Comparison of ENCODE assay signal across 12 mouse cellular contexts in genomic region chr19:44740300-44740699, GRCm38 (mm10). TPM values are rescaled to one million over a fixed set of nuclear protein-coding genes. Genes with fewer than 3 reads are reported as not detected.
DNase-seq lines count a peak whose midpoint lies in the region; ATAC-seq lines count a peak whose summit lies in the region.
"Had no signal": no experiment of that assay in that cellular context is flagged by ENCODE, and none has a peak within 500 bp of the region (broad histone marks: within the 10 kb centered on the region; RNA-seq: fewer than 3 reads in every experiment).

No protein-coding gene starts in this region.

- WGBS in forebrain, embryonic 11.5 days: 3% methylated on average over 16 of the region's 16 CpGs
- WGBS in forebrain, embryonic 16.5 days: 1% methylated on average over 16 of the region's 16 CpGs
- 2% methylated on average over 16 of the region's 16 CpGs for WGBS in midbrain, embryonic 14.5 days
- under 1% methylated on average over 16 of the region's 16 CpGs for WGBS in midbrain, embryonic 15.5 days

- H3K27me3 ChIP-seq in forebrain, embryonic 11.5 days (ENCODE audit: control insufficient read depth, insufficient read depth, low read length): peaks cover 86% of the 10 kb centered on the region
- H3K27me3 ChIP-seq in forebrain, embryonic 16.5 days (replicated peaks; ENCODE audit: control insufficient read depth, insufficient read depth, low read length): peaks cover 90% of the 10 kb centered on the region
- H3K27me3 ChIP-seq in midbrain, embryonic 14.5 days (ENCODE audit: control insufficient read depth, insufficient read depth, low read length): peaks cover 100% of the 10 kb centered on the region
- H3K27me3 ChIP-seq in midbrain, embryonic 15.5 days (replicated peaks): peaks cover 93% of the 10 kb centered on the region

- no peak overlapping the region for H3K9ac ChIP-seq in forebrain, embryonic 11.5 days (ENCODE audit: low read length)
- no peak overlapping the region for H3K9ac ChIP-seq in forebrain, embryonic 16.5 days (replicated peaks; ENCODE audit: low read depth, low read length)
- no peak overlapping the region for H3K9ac ChIP-seq in midbrain, embryonic 14.5 days (replicated peaks; ENCODE audit: low read length)
- no peak overlapping the region for H3K9ac ChIP-seq in midbrain, embryonic 15.5 days
- H3K9ac ChIP-seq: embryonic facial prominence, embryonic 12.5 days had no signal

- H3K4me3 ChIP-seq in forebrain, embryonic 11.5 days (ENCODE audit: low read depth, low read length): no peak overlapping the region
- no peak overlapping the region for H3K4me3 ChIP-seq in forebrain, embryonic 16.5 days (replicated peaks; ENCODE audit: low read length)
- H3K4me3 ChIP-seq in midbrain, embryonic 14.5 days (replicated peaks; ENCODE audit: low read depth, low read length): no peak overlapping the region
- H3K4me3 ChIP-seq in midbrain, embryonic 15.5 days: no peak overlapping the region

- no peak overlapping the region for H3K27ac ChIP-seq in forebrain, embryonic 11.5 days (ENCODE audit: low read depth, low read length)
- no peak overlapping the region for H3K27ac ChIP-seq in forebrain, embryonic 16.5 days (ENCODE audit: low read length)
- no peak overlapping the region for H3K27ac ChIP-seq in midbrain, embryonic 14.5 days (replicated peaks; ENCODE audit: low read depth, low read length)
- no peak overlapping the region for H3K27ac ChIP-seq in midbrain, embryonic 15.5 days
- H3K27ac ChIP-seq: embryonic facial prominence, embryonic 12.5 days had no signal

- no peak for ATAC-seq in forebrain, embryonic 11.5 days (replicated peaks; ENCODE audit: low FRiP score)
- no peak for ATAC-seq in forebrain, embryonic 16.5 days
- ATAC-seq in midbrain, embryonic 14.5 days (ENCODE audit: low FRiP score, low TSS enrichment): no peak
- no peak for ATAC-seq in midbrain, embryonic 15.5 days (replicated peaks)
- ATAC-seq in CD4-positive, CD25-positive, alpha-beta regulatory T cell, adult 4 months: no peak
- ATAC-seq in megakaryocyte-erythroid progenitor cell, adult 5-6 weeks (replicated peaks; ENCODE audit: low FRiP score, low TSS enrichment, poor library complexity, severe bottlenecking): no peak

- H3K4me2 ChIP-seq in forebrain, embryonic 11.5 days (ENCODE audit: low read depth, low read length, severe bottlenecking): no peak overlapping the region
- H3K4me2 ChIP-seq in forebrain, embryonic 16.5 days (ENCODE audit: low read length): no peak overlapping the region
- H3K4me2 ChIP-seq in midbrain, embryonic 14.5 days (ENCODE audit: low read length): no peak overlapping the region
- H3K4me2 ChIP-seq in midbrain, embryonic 15.5 days: no peak overlapping the region

- DNase-seq in forebrain, embryonic 11.5 days (ENCODE audit: low spot score): peak; percentile 65
- DNase-seq in midbrain, embryonic 14.5 days: peak; percentile 38
- DNase-seq in kidney, postnatal 25 days: peak; percentile 83 to 88
- DNase-seq in layer of hippocampus, postnatal 36 days: no peak

- H3K4me1 ChIP-seq in forebrain, embryonic 11.5 days (replicated peaks; ENCODE audit: control insufficient read depth, insufficient read depth, low read length): peaks cover 7% of the 10 kb centered on the region; the same call in 1 of the 2 replicates
- peaks cover 12% of the 10 kb centered on the region for H3K4me1 ChIP-seq in forebrain, embryonic 16.5 days (replicated peaks; ENCODE audit: control insufficient read depth, insufficient read depth, low read length)
- no peaks in the 10 kb centered on the region for H3K4me1 ChIP-seq in midbrain, embryonic 14.5 days (ENCODE audit: control insufficient read depth, insufficient read depth, low read length)
- peaks cover 12% of the 10 kb centered on the region for H3K4me1 ChIP-seq in midbrain, embryonic 15.5 days

- H3K36me3 ChIP-seq in forebrain, embryonic 11.5 days (ENCODE audit: control insufficient read depth, insufficient read depth, low read length): no peaks in the 10 kb centered on the region
- H3K36me3 ChIP-seq in forebrain, embryonic 16.5 days (ENCODE audit: control insufficient read depth, insufficient read depth): no peaks in the 10 kb centered on the region
- H3K36me3 ChIP-seq in midbrain, embryonic 14.5 days (ENCODE audit: control insufficient read depth, insufficient read depth, low read length): no peaks in the 10 kb centered on the region
- no peaks in the 10 kb centered on the region for H3K36me3 ChIP-seq in midbrain, embryonic 15.5 days (replicated peaks)
- H3K36me3 ChIP-seq: embryonic facial prominence, embryonic 12.5 days had no signal

- no peaks in the 10 kb centered on the region for H3K9me3 ChIP-seq in forebrain, embryonic 11.5 days (ENCODE audit: control insufficient read depth, low read length)
- H3K9me3 ChIP-seq in forebrain, embryonic 16.5 days (ENCODE audit: control insufficient read depth, low read length): no peaks in the 10 kb centered on the region
- H3K9me3 ChIP-seq in midbrain, embryonic 14.5 days (ENCODE audit: control insufficient read depth, low read length): no peaks in the 10 kb centered on the region
- no peaks in the 10 kb centered on the region for H3K9me3 ChIP-seq in midbrain, embryonic 15.5 days
- H3K9me3 ChIP-seq: embryonic facial prominence, embryonic 12.5 days had no signal

RNA-seq across cellular contexts. Expression of gene Pax2, which starts 15.5 kb away (rescaled TPM):
- polyA plus RNA-seq in forebrain, embryonic 11.5 days (2014; fragmentation: Nextera tagmentation; extraction: Ambion mirVana): 0.20 and 0.39 TPM in 2 replicates
- polyA plus RNA-seq in forebrain, embryonic 16.5 days (2015; fragmentation: Nextera tagmentation; extraction: Ambion mirVana): 0.07 TPM in 1 of 2 replicates, not detected in the other
- polyA plus RNA-seq in midbrain, embryonic 14.5 days (2014; fragmentation: Nextera tagmentation; extraction: Ambion mirVana): 1.7 and 1.9 TPM in 2 replicates
- 0.68 TPM in 2 replicates for polyA plus RNA-seq in midbrain, embryonic 15.5 days (2015; fragmentation: Nextera tagmentation; extraction: Ambion mirVana)
- under 1 TPM in 1 of 2 experiments, not detected in 1; 0.13 TPM for polyA plus RNA-seq in CD4-positive, CD25-positive, alpha-beta regulatory T cell, adult 4 months (2017; shearing (Covaris generic))
- under 1 TPM; 0.32 to 0.35 TPM for total RNA-seq in layer of hippocampus, postnatal 36 days (2021)
- total RNA-seq in megakaryocyte-erythroid progenitor cell, adult 5-6 weeks (2014; fragmentation: Nextera tagmentation): not detected in 2 replicates
- total RNA-seq in megakaryocyte-erythroid progenitor cell, adult 5-6 weeks (2017): not detected in 2 replicates
- total RNA-seq: megakaryocyte progenitor cell, adult 5-6 weeks had no signal
- polyA plus RNA-seq: C2C12; stomach, embryonic 14.5 days had no signal

Comparison
In these comparisons a context has a peak if more than half of its experiments do, and no peak if none do; other contexts are left out.
1. DNase-seq: peak in forebrain, embryonic 11.5 days (single experiment), midbrain, embryonic 14.5 days (single experiment) and kidney, postnatal 25 days (2 of 2); none in layer of hippocampus, postnatal 36 days (0 of 2).